Mouse (Mus musculus): ENCODE data around the gene Tfdp2. TPM values are rescaled to one million over a fixed set of nuclear protein-coding genes. Genes with fewer than 3 reads are reported as not detected.
"Not testable (repeated sequence)": the region's sequence is repeated elsewhere in the genome, so short reads cannot be mapped to it uniquely, and the experiment has no call there.

The Tfdp2 gene
- total RNA-seq, 2 experiments from 2014 or later: 21.0 to 24.5 TPM

GRCm38 (mm10) chr9:96299324-96300008, 103.4 kb downstream of the Tfdp2 start:
- no peak for DNase-seq (ENCODE audit: low spot score in 2 of 2)

DNA sequence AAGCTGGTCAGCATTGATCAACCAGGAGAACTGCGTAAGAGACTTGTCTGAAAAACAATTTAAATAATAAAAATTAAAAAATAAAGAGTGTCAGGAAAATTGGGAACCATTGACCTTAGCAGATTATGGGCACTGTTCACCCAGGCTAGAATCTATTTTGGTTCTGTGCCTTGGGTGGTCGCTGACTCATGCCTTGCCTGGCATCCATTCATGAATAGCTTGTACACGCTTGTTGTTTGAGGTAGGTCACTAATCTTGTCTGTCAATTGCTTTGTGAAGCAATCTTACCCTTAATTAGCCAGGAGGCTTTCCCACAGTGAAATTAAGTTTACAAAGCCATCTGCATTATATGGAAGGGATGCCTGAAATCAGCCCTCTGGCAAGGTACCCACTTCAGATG, 112.7 kb downstream of the Tfdp2 start:
- no peak for DNase-seq (ENCODE audit: low spot score in 2 of 2)

DNA sequence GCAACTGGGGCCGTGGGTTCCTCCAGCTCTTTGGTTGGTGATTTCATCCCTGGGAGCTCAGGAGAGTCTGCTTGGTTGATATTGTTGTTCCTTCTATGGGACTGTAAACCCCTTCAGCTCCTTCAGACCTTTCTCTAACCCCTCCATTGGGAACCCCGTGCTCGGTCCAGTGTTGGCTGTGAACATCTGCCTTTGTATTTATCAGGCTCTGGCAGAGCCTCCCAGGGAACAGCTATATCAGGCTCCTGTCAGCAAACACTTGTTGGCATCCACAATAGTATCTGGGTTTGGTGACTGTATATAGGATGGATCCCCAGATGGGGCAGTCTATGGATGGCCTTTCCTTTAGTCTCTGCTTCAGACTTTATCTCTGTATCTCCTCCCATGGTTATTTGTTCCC, 116.0 kb downstream of the Tfdp2 start:
- no peak for DNase-seq (ENCODE audit: low spot score in 2 of 2)

DNA sequence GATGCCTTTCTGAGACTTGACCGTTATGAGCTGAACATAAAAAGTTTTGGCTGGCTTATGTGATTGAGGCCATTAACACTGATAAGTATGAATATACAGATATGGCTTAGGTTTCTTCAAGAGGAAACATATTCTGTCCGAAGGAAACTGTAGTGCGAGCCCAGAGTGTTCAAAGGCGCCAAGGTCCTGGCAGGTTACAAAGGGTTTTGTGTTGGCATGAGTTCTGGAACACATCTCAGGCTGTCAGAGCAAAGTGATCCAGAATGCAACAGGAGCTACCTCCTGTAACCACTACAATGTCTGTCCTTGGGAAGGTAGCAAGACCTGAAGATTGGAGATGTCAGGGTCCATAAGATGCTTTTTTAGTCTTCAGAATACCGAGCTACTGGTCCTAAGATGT, 123.3 kb downstream of the Tfdp2 start:
- DNase-seq (ENCODE audit: low spot score in 2 of 2): no peak

GRCm38 (mm10) chr9:96320551-96320980, 124.5 kb downstream of the Tfdp2 start:
- no peak for DNase-seq (ENCODE audit: low spot score in 2 of 2)

GRCm38 (mm10) chr9:96322411-96323152, 126.5 kb downstream of the Tfdp2 start:
- no peak for DNase-seq (ENCODE audit: low spot score in 2 of 2)

DNA sequence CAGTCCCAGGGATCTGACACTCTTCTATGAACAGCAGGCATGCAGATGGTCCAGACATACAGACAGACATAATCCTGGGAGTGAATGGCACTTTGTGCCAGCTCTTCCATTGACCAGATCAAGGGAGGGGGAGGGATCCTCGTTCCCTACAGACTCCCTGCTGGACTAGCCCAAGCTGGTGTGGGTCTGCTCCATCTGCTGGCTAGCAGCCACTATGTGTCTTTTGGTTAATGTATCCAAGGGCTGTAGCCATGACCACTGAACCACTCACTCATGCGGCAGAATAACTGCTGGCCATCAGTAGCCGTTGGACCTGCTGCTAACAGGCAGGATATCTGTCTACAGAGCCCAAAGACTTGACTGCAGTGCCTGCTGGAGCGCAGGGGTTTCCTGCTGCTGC, 128.4 kb downstream of the Tfdp2 start:
- DNase-seq (ENCODE audit: low spot score in 2 of 2): peak; percentile 31 to 36

GRCm38 (mm10) chr9:96326496-96326923, 130.4 kb downstream of the Tfdp2 start:
- peak; percentile 23 to 49 for DNase-seq (ENCODE audit: low spot score in 2 of 2)

- no peak for DNase-seq (ENCODE audit: low spot score in 2 of 2)
Observed at GRCm38 (mm10) chr9:96328226-96328625, 132.2 kb downstream of the Tfdp2 start.

- DNase-seq (ENCODE audit: low spot score in 2 of 2): no peak
Observed at GRCm38 (mm10) chr9:96331146-96331545, 135.1 kb downstream of the Tfdp2 start.

GRCm38 (mm10) chr9:96345750-96346149, 149.7 kb downstream of the Tfdp2 start:
- no peak for DNase-seq (ENCODE audit: low spot score in 2 of 2)

DNA sequence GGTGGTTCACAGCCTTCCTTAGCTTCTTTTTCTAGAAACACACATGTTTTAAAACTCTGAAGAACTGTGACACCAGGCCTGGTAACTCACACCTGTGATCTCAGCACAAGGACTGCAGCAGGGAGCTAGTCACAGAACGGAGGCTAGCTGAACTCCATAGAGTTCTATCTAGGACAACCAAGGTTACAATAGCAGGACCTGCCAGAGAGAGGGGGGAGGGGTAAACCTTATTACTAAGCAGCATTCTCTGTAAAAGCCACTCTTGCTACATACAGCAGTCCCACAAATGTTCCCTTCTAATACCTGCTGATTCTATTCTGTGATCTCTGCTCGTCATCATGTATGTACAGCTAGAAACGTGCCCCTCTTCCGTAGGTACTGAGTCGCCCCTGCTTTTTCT, 152.8 kb downstream of the Tfdp2 start:
- no peak for DNase-seq (ENCODE audit: low spot score in 2 of 2)

DNA sequence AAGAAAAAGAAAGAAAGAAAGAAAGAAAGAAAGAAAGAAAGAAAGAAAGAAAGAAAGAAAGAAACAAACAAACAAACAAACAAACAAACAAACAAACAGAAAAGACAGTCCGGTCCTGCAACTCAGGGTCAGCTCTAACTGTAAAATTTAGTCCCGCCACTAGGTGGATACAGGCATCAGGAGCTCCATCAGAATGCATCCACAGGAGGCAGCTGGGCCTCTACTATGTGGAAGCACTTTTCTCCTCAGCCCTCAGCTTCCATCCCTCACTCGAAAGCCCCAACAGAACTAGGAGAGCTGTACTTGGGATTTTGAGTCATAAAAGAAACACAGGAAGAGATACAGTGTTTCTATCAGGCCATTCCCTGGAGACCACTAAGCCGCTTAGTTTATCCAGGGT, 153.9 kb downstream of the Tfdp2 start:
- peak; percentile 57 to 65 for DNase-seq (ENCODE audit: low spot score in 2 of 2)

DNA sequence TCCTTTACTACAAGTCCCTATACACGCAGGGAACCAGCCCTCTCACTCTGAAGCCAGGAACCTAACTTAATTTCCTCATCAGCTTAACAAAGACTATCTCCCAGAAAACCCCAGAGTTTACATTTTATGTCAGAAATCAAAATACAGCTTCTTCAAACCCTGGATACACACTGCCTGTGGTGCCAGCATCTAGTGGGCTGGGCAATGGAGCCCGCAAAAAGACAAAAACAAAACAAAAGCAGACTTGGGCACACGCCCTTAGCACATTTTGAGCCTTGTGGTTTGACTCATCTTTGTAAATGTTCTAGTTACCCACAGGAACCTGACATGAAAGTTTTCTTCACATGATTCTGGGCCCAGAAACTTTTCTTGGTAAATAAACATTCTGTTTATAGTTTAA, 154.4 kb downstream of the Tfdp2 start:
- DNase-seq (ENCODE audit: low spot score in 2 of 2): no peak

DNA sequence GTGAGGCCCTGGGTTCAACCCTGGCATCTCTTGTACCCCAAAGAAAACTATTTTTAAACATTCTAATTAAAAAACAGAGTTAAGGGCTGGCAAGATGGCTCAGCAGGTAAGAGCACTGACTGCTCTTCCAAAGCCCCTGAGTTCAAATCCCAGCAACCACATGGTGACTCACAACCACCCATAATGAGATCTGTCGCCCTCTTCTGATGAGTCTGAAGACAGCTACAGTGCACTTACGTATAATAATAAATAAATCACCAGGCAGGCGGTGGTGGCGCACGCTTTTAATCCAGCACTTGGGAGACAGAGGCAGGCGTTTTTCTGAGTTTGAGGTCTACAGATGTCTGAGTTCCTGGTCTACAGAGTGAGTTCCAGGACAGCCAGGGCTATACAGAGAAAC, 155.7 kb downstream of the Tfdp2 start:
- DNase-seq (ENCODE audit: low spot score in 2 of 2): not testable (repeated sequence)

DNA sequence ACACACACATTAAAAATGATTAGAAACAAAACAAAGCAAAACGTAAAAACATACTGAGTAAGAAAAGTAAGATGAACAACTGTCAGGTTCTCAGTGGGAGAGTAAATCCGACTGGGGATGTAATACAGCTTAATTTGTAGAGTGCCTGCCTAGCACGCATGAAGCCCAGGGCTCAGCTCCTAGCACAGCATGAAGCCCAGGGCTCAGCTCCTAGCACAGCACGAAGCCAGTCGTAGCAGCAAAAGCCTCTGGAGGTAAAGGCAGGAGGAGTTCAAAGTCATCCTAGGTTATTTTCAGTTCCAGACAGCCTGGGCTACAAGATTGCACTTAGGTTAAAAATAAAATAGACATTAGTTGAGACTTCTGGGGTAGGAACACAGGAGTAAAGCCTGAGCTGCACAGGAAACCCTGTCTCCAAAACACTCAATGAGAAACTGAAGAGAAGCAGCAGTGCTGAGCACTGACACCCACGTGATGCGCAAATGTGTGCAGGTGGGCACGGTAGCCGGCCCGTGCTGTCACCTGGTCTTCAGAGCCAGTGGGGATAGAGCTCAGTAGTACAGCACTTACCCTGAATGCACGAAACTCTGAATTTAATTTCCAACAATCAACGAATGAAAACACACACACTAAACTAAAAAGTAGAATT, 157.2 kb downstream of the Tfdp2 start:
- DNase-seq (ENCODE audit: low spot score in 2 of 2): no peak

GRCm38 (mm10) chr9:96353799-96354198, 157.7 kb downstream of the Tfdp2 start:
- no peak for DNase-seq (ENCODE audit: low spot score in 2 of 2)

DNA sequence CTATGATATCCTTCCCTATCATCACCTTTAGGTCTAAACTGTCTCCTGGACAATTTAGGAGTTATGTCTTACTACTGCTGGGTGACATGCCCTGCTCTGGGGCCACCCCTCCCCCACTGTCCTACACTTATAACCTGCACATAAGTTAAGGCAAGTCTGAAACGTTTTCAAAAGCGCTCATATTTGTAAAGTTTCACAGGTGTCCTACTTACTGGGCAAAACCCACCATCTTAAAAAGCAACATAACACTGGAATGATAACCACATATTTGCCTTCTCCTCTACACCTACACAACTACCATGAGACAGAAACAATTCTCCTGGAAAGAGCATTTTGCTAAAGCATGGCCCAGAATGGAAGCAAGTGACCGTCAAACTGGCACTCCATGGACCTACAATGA, 164.0 kb downstream of the Tfdp2 start:
- no peak for DNase-seq (ENCODE audit: low spot score in 2 of 2)

GRCm38 (mm10) chr9:96363581-96364140, 167.6 kb downstream of the Tfdp2 start:
- peak; percentile 48 to 67 for DNase-seq (ENCODE audit: low spot score in 2 of 2)

- DNase-seq (ENCODE audit: low spot score in 2 of 2): peak; percentile 100
Observed at GRCm38 (mm10) chr9:96364141-96364838, 168.2 kb downstream of the Tfdp2 start, which contains the start of gene Atp1b3. TSS of gene Atp1b3 (minus strand) at chr9:96364442.

- DNase-seq (ENCODE audit: low spot score in 2 of 2): no peak
Observed at GRCm38 (mm10) chr9:96365271-96365872, 169.3 kb downstream of the Tfdp2 start.
